Mouse (Mus musculus) lung, adult 2 months (tissue): ENCODE results near the gene Scnn1a. TPM values are rescaled to one million over a fixed set of nuclear protein-coding genes. Genes with fewer than 3 reads are reported as not detected.

Experiments
- DNase-seq: peaks from one replicate; pipeline ENCODE4 v3.0.0; 2022
- H3K4me1 ChIP-seq: fragments of 200-500 bp; 2 replicates; pipeline ENCODE4 v1.6.1; 2011; ENCODE audit warnings: low read length; ENCODE audit not compliant: control insufficient read depth, insufficient read depth
- H3K4me3 ChIP-seq: fragments of 200-500 bp; replicated peaks from 2 replicates; pipeline ENCODE3; 2011; ENCODE audit warnings: low read depth, mild to moderate bottlenecking, control low read depth, low read length; ENCODE audit errors: extremely low read depth
- CTCF ChIP-seq: fragments of 200-500 bp; IDR thresholded peaks from 2 replicates; pipeline ENCODE4 v1.5.1; 2011; ENCODE audit warnings: mild to moderate bottlenecking, low read length, control low read depth; ENCODE audit not compliant: insufficient read depth
- POLR2A ChIP-seq: fragments of 200-500 bp; IDR thresholded peaks from 2 replicates; pipeline ENCODE4 v1.6.1; 2011; ENCODE audit warnings: low read depth, mild to moderate bottlenecking, control low read depth, low read length, borderline replicate concordance; ENCODE audit errors: extremely low read depth
- WGBS: fragments of 180-500 bp; shearing (Covaris S2); methylation state at CpG from one replicate; pipeline ENCODE4 v1.1.7; 2018; 5-methylcytosine and 5-hydroxymethylcytosine counted together
- polyA plus RNA-seq: library from polyadenylated mRNA; depleted of rRNA; stranded (reverse); fragments of >200 nt; gene quantifications from 2 replicates; pipeline ENCODE4 v1.2.3, GENCODE M21; 2012

Scnn1a gene
- polyA plus RNA-seq, 1 experiment = 245 TPM

DNA sequence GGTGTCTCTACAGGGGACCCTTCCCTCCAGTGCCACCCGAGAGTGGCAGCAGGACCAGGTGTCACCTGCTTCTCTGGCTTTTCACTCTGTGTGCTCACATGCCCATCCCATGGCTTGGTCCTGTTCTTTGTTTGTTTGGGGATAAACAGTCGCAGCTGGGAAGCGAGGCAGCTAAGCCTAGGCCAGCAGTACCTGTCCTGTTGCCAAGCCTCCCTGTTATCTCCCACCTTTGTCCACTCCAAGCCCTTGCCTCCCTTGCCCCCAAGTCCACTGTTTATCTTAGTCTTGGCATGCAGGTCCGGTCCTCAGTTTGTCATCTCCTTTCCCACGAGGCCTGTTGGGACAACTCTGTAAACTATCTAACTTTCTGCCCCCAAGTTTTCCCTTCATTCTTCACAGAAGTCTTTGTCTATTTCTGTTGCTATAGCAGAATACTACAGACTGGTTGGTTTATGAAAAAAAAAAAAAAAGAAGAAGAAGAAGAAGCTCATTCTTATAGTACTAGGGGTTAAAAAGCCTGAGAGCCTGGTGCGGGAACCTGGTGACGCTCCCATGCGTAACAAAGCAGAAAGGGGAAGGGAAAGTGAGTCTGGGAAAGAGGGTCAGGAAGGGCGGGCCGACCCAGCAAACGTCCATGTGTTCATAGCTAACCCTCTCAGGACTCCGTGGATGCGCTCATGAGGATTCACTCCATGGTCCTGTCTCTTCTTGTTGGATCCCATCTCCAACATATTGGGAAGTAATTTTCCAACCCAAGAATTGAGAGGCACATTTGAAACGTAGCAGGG lies 12.8 kb downstream of the Scnn1a start:
- WGBS = 59% methylated on average over 14 of the region's 14 CpGs
- TF ChIP-seq CTCF (no peak), POLR2A (no peak)
- Histone ChIP-seq H3K4me3 (no peak overlapping the region), H3K4me1 (no peaks in the 10 kb centered on the region)
- DNase-seq = no peak

DNA sequence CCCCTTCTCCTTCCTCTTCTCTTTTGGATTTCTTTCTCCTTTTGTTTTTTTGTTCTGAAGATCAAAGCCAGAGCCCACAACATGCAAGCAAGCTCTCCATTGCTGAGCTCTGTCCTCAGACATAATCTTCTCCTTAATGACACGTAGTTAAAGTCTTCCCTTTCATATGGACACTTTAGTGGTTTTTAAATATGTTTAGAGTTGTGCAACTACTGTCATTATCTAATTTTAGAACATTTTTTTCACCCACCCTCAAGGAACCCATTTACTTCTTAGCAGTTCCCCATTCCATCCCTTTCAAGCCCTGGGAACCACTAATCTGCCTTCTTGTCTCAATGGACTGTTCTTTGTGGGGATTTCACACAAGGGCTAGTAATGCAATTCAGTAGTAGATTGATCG lies 13.9 kb downstream of the Scnn1a start:
- no peak for DNase-seq
- peaks cover 8% of the 10 kb centered on the region for H3K4me1 ChIP-seq
- WGBS = 68% methylated on average over 2 of the region's 2 CpGs
- no peak overlapping the region for H3K4me3 ChIP-seq
- TF ChIP-seq CTCF = no peak
- no peak for TF ChIP-seq POLR2A

DNA sequence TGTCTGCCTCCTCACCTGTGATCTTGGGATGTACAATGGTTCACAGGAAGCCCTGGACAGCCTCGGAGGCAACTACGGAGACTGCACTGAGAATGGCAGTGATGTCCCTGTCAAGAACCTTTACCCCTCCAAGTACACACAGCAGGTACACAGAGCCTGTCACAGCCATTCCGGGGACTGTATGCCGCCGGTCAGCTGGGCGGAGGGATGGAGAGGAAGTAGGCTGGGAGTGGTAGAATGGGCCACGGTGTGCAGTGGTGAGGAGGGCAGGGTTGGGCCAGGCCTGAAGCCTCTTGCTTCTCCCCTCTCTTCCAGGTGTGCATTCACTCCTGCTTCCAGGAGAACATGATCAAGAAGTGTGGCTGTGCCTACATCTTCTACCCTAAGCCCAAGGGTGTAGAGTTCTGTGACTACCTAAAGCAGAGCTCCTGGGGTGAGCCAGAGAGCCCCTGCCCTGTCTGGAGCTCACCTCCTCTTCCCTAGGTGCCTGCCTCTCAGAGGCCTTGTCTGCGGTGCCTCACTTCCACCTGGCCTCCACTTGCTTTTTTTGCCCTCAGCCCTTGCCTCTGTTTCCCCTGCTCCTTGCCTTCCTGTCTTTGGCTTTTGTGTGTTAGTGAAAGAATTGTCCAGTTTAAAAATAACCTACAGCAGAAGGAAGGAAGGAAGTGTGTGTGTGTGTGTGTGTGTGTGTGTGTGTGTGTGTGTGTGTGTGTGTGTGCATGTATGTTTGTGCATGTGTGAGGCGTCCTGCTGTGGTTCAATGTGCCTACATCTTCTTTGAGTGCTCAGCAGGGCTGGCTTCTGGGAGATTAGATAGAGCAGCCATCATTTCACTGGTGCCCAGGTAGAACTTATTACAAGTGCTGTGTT lies 18.6 kb downstream of the Scnn1a start:
- TF ChIP-seq CTCF (no peak), POLR2A (no peak)
- Histone ChIP-seq H3K4me1 (peaks cover 30% of the 10 kb centered on the region), H3K4me3 (no peak overlapping the region)
- 38% methylated on average over 9 of the region's 9 CpGs for WGBS
- DNase-seq = no peak

DNA sequence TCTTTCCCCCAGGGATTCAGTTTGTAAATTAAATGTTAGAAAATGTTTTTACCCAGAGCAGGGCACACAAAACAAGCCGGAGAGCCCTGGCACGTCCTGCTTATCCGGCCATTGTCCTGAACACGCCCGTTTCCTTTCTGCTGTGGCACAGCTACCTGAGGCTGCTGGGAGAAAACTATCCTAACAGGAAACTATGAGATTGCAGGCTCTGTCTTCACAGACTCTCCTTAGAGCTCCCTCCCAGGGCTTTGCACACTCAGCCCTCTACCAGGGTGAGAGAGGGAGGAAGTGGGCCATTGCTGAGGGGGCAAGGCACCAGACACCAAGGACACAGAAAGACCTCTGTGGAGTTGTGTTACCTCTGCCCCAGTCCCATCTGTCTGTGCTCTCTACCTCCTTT lies 19.8 kb downstream of the Scnn1a start:
- no peak for DNase-seq
- Histone ChIP-seq H3K4me3 (no peak overlapping the region), H3K4me1 (peaks cover 31% of the 10 kb centered on the region)
- TF ChIP-seq CTCF = no peak
- TF ChIP-seq POLR2A = peak; percentile 48; the same call in 1 of the 2 replicates
- 46% methylated on average over 5 of the region's 5 CpGs for WGBS

DNA sequence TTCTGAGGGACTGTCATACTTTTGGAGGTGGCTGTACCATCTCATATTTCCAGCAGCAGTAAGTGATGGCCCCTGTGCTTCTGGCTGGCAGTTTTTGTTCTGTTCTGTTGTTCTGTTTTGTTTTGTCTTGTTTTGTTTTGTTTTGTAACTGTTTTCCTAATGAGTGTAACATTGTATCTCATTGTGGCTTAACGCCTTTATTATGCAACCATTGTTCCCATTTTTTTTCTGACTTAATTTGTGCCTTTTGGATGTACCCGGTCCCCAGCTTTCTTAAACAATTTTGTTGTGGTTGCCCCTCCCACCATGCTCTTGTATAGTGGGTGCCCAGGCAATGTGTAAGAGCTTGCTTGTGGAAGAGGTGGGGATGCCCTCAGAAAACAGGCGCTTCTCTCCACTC lies 21.7 kb downstream of the Scnn1a start:
- peaks cover 34% of the 10 kb centered on the region for H3K4me1 ChIP-seq
- TF ChIP-seq POLR2A = no peak
- TF ChIP-seq CTCF = no peak
- no peak overlapping the region for H3K4me3 ChIP-seq
- DNase-seq = no peak
- 53% methylated on average over 3 of the region's 3 CpGs for WGBS

DNA sequence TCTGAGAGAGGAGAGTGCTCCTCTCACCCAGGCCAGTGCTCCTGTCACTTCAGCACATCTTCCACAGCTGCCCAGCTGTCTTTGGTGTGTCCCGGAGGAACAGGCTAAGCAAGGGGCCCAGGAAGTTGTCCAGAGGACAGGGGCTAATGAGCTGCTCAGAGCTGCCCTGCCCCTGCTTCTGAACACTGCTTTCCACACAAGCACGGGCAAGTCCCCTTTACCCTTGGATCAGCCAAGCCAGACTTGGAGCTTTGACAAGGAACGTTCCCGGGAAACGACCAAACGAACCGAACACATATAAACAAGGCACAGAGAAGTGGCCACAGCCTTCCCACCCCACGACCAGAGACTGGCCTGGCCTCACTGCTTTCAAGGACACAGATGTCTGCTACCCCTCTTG lies 23.6 kb downstream of the Scnn1a start:
- no peak for DNase-seq

DNA sequence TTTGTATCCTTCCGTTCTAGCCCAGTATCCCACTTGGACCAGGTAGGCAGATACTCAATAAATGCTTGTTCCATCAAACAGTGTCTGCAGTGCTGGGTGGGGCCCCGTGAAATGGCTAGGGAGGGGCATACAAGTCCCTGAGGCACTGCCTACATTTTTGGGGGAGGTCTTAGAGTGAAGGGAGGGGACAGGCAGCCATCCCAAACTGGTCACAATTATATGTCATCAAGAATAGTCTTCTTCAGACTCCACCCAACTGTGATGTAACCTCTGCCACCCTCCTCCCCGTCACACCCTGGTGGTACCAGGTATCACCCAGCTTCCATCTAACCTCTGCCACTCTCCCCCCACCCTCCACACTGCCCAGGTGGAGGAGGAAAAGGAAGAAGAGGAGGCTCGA lies 24.4 kb downstream of the Scnn1a start:
- TF ChIP-seq POLR2A (no peak), CTCF (no peak)

More for the DNA sequence above, 23.6 kb downstream of the Scnn1a start:
- no peak overlapping the region for H3K4me3 ChIP-seq
- 22% methylated on average over 8 of the region's 8 CpGs for WGBS
- TF ChIP-seq CTCF = no peak
- TF ChIP-seq POLR2A = no peak
- H3K4me1 ChIP-seq = peaks cover 38% of the 10 kb centered on the region

DNA sequence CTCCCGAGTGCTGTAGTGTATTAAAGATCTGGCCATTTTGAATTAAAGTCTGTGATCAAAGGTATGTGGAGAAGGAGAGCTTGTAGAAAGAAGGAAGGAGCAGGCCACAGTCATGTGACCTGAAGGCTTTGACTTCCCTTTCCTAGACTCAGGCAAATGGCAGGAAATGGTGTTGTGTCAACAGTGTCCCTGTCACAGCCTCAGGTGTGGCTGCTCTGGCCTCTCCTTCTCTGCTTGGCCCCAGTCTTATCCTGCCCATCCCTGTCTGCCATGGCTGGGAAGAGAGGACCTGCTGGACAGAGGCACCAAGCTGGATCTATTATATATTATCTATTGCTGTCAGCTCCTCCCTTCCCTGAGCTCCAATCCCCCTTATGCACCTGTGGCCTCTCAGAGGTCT lies 25.2 kb downstream of the Scnn1a start:
- 62% methylated on average over 1 of the region's 1 CpGs for WGBS

More for the DNA sequence above, 24.4 kb downstream of the Scnn1a start:
- WGBS = 58% methylated on average over 4 of the region's 4 CpGs
- no peak for DNase-seq
- Histone ChIP-seq H3K4me3 (no peak overlapping the region), H3K4me1 (peaks cover 35% of the 10 kb centered on the region)

DNA sequence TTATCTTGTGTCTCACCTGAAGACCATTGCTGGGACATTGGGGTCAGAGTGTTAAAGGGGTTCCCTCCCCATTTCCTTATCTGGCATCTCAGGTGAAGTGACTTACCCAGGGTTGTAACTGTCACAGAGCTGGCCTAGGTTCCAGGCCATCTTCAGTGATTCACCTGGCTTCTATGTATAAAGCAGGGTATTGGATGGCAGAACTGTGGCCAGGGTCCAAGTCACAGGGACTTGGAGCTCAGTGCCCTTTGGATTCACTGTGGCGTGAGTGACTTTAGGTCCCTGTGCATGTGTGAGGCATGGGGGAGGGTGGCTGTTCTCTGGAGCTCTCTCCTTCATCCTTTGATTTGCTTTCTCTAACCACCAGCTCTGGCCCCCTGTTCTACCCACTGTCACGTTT lies 25.6 kb downstream of the Scnn1a start:
- DNase-seq = no peak
- peaks cover 29% of the 10 kb centered on the region for H3K4me1 ChIP-seq
- TF ChIP-seq POLR2A (no peak), CTCF (no peak)
- H3K4me3 ChIP-seq = no peak overlapping the region
- WGBS = 75% methylated on average over 2 of the region's 2 CpGs

More for the DNA sequence above, 25.2 kb downstream of the Scnn1a start:
- no peak overlapping the region for H3K4me3 ChIP-seq
- TF ChIP-seq CTCF = no peak
- TF ChIP-seq POLR2A = no peak
- H3K4me1 ChIP-seq = peaks cover 31% of the 10 kb centered on the region
- DNase-seq = no peak
